Mouse (Mus musculus) CH12.LX (cell line): ENCODE data around the gene Chchd3.

Source experiments
- EP300 ChIP-seq: IDR thresholded peaks from 2 replicates; pipeline ENCODE4 v1.6.1; 2011; ENCODE audit warnings: low read length, improper control_type of control experiment
- MAX ChIP-seq: IDR thresholded peaks from 2 replicates; pipeline ENCODE4 v1.6.1; 2011; ENCODE audit warnings: low read length, improper control_type of control experiment
- ZC3H11A ChIP-seq: IDR thresholded peaks from 2 replicates; pipeline ENCODE4 v1.6.1; 2012; ENCODE audit warnings: low read depth, mild to moderate bottlenecking, inconsistent platforms, low read length, improper control_type of control experiment
- ZKSCAN1 ChIP-seq: IDR thresholded peaks from 2 replicates; pipeline ENCODE4 v1.6.1; 2012; ENCODE audit warnings: low read depth, inconsistent platforms, low read length, improper control_type of control experiment, borderline replicate concordance

- TF ChIP-seq MAX (no peak), EP300 (no peak), ZKSCAN1 (no peak), ZC3H11A (no peak)
Measured at GRCm38 (mm10) chr6:32793163-32793562, 266.9 kb downstream of the Chchd3 start.
